Mouse (Mus musculus) adrenal gland, postnatal 14 days (tissue): ENCODE data around the gene Nutf2-ps1. TPM values are rescaled to one million over a fixed set of nuclear protein-coding genes. Genes with fewer than 3 reads are reported as not detected.

Source experiments
- DNase-seq: peaks from one replicate; pipeline ENCODE4 v3.0.0; 2021; ENCODE audit warnings: mixed read lengths
- total RNA-seq: library from RNA; stranded (reverse); gene quantifications from 2 replicates; pipeline ENCODE4 v1.2.3, GENCODE M21; 2021

Nutf2-ps1 gene
- total RNA-seq, 1 experiment from 2014 or later: 97.3 TPM

GRCm38 (mm10) chr19:53571056-53571455, 17.8 kb downstream of the Nutf2-ps1 start:
- DNase-seq: no peak

GRCm38 (mm10) chr19:53568553-53568952, 20.3 kb downstream of the Nutf2-ps1 start:
- DNase-seq: no peak

- DNase-seq: no peak
Observed at GRCm38 (mm10) chr19:53567864-53568263, 21.0 kb downstream of the Nutf2-ps1 start.

DNA sequence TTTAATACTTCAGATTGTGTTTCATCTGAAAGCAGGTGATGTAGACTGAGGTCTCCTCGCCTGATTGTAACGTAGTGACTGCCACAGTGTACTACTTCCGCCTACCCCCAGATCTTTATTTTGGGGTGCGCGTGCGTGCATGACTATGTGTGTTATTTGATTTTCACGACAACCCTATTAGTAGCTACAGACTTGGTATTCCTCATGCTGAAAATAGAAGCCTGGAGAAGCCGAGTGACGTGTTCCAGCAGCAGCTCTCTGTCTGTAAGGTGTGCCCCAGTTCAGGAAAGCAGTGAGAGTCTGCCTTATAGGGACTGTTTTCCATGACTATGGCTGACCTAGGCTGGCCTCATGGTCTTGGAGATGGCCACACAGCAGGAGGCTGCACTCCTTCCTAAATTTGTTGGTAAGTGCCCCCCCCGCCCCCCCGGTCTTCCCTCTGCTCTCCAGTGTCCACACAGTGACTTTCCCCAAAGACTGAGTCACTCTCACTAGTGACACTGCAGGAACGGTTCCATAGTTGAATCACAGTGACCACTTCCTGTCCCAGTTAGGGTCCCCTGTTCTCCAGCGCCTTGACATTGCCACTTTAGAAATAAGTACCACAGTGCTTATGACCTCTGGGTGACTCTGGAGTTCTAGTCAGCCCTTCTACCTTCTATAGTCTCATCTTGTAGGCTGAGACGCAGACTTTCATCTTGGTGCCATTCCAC, 23.1 kb downstream of the Nutf2-ps1 start:
- no peak for DNase-seq

DNA sequence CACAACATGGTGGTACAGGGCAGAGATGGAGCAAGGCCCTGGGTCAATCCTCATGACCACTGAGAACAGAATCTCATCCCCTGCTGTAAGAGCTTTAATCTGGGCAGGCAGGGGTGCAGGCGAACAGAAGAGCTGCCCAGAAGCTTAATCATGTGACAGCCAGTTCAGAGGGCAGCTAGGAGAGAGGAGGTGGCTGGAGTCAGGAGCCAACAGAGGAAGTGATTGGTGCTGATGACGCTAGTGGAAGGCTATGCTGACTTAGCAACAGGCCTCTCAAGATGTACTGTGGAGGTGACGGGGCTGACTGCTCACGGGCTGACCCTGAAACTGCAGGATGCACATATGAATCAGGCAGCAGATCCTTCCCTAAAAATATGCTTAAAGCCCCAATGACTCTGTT, 24.7 kb downstream of the Nutf2-ps1 start:
- DNase-seq: peak; percentile 46

GRCm38 (mm10) chr19:53560436-53560835, 28.4 kb downstream of the Nutf2-ps1 start:
- no peak for DNase-seq

DNA sequence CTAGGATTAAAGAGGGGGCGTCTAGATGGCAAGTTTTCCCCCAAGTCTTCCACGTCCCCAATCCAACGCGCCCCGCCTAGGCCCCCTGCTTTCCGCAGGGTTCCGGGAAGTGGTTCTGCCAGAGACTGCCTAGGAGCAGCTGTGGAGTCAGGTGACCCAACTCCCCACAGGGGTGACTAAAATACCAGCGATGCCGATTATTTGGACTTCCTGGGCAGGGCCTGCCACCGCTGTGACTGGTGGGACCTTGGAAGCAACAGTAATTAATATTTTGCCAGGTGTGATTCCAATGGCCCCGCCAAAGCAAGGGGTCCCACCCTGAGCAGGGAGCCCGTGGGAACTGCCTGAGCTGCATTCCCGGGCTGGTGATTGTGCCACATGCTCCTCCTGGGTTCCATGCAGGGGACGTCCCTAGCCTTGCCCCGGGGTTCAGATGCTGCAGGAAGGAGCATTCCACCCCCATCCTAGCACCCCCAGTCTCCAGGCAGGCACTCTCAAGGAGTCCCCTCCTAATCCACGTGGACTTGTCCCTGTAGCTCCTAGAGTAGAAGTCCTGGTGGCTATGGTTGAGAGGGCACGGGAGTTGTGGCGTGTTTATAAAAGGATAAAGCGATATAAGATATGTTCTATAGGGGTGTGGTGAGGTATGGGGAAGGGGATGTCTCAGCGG, 31.5 kb downstream of the Nutf2-ps1 start:
- DNase-seq: peak; percentile 57

GRCm38 (mm10) chr19:53556841-53557240, 32.0 kb downstream of the Nutf2-ps1 start:
- no peak for DNase-seq

DNA sequence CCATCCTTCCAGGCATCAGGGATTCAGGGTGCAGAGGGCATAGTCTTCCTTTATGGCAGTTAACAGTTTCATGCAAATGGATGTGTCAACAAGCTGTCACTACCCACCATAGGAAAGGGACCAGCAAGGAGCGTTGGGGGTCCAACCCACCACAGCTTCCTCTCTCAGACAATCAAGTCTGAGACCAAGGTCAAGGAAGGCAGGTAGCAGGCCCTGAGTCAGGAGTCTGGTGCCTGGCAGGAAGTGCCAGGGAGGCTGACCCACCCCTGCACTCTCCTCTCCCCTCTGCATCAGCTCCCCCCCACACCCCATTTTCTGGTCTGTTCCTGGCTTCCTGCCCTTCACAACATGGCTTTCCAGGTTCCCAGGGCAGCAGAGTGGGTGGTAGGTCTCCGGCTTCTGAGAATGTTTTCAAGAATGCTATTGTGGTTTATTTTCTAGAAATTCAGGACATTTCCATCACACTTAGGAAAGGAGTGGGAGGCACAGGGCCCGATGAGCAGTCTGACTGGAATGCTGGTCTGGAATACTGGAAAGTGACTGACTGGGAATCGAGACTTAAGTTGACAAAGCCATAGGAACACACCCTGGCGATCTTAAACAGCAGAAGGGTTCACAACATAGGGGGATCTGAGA, 33.8 kb downstream of the Nutf2-ps1 start:
- no peak for DNase-seq

DNA sequence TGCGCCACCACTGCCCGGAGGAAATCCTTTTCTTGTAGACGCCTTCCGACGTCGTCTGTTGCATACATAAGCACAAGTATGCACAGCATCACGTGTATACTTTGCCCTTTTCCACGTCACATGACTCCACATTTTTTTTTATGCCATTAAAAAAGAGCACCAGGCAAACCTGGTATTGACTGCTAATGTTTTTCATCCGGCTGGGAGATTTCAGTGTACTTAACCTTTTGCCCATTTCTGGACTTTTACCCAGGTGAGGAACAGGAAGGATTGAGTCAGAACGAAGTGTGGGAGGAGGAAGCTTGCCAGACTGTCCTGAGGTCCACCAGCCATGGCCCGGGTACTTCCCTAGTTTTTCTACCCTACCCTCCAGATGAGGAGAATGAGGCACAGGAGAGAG, 34.5 kb downstream of the Nutf2-ps1 start:
- DNase-seq: no peak

- DNase-seq: peak; percentile 45
Observed at GRCm38 (mm10) chr19:53552795-53553194, 36.1 kb downstream of the Nutf2-ps1 start.

- DNase-seq: peak; percentile 42
Observed at GRCm38 (mm10) chr19:53552216-53552786, 36.6 kb downstream of the Nutf2-ps1 start.

- no peak for DNase-seq
Observed at GRCm38 (mm10) chr19:53550972-53551371, 37.9 kb downstream of the Nutf2-ps1 start.

DNA sequence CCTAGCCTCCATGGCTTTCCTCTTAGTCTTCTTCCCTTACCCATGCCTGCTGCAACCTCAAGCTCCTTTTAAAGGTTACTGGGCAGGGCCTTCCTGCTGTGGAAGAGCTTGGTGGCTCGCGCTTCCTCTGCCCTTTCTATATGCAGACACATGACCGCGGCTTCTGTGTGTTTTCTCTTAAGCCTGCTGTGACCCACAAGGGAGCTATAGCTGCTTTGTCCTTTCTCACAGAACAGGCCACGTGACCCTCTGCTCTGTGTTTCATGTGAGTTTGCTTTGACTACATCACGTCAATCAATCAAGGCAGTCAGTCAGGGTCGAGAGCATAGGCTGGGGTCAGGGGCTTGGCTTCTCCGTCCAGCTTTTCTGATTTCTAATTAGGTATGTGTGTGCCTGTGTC, 41.3 kb downstream of the Nutf2-ps1 start:
- no peak for DNase-seq

GRCm38 (mm10) chr19:53544923-53545561, 43.8 kb downstream of the Nutf2-ps1 start:
- no peak for DNase-seq

GRCm38 (mm10) chr19:53543602-53544001, 45.3 kb downstream of the Nutf2-ps1 start:
- DNase-seq: peak; percentile 42

GRCm38 (mm10) chr19:53539296-53539695, 49.6 kb downstream of the Nutf2-ps1 start:
- no peak for DNase-seq

DNA sequence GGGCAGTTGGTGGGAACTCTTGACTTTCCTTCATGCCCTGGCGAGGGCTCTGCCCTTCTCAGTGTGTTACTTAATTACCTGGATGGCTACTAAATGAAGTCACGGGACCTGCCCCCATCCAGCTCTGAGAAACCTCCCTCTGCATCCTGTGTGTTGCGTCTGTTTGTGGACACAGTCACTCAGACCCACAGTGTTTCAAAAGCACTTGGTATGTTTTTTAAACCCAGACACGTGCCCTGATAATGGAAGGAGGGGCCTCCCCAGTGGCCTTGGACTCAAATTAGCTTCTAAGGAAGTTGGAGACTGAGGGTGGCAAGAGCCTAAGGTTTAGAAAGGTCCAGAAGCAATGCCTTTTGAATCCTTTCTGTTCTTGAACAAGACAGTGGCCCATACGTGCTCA, 50.1 kb downstream of the Nutf2-ps1 start:
- DNase-seq: no peak
